Comparison of ENCODE assay signal across 8 mouse cellular contexts in genomic region chr6:89359771-89360708, GRCm38 (mm10). TPM values are rescaled to one million over a fixed set of nuclear protein-coding genes. Genes with fewer than 3 reads are reported as not detected.
DNase-seq lines count a peak whose midpoint lies in the region; ATAC-seq and TF ChIP-seq lines count a peak whose summit lies in the region.

No protein-coding gene starts in this region.

- TF ChIP-seq CTCF in E14TG2a.4 (conservative IDR thresholded peaks at IDR 0.05; ENCODE audit: low read length) = no peak
- TF ChIP-seq CTCF in embryonic fibroblast, embryonic 13.5 days (IDR thresholded peaks at IDR 0.05; ENCODE audit: borderline replicate concordance, insufficient read depth, low read length) = no peak
- TF ChIP-seq CTCF in small intestine, adult 2 months (IDR thresholded peaks at IDR 0.05; ENCODE audit: extremely low read depth, insufficient read length, insufficient replicate concordance, low read depth, low read length) = no peak

- H3K27ac ChIP-seq in embryonic fibroblast, embryonic 13.5 days (ENCODE audit: insufficient read depth, low read length) = no peak overlapping the region
- no peak overlapping the region for H3K27ac ChIP-seq in intestine, embryonic 16.5 days (ENCODE audit: low read length)
- H3K27ac ChIP-seq in small intestine, adult 2 months (ENCODE audit: insufficient read depth, low read depth, low read length) = no peak overlapping the region

- peak overlapping the region; percentile 94 for H3K9ac ChIP-seq in intestine, embryonic 16.5 days (ENCODE audit: low read depth, low read length)

- no peak for DNase-seq in layer of hippocampus, adult 11-12 months (ENCODE audit: low spot score)
- no peak for DNase-seq in Muller cell, postnatal 12 days (ENCODE audit: inconsistent ontology term)

- 55% methylated on average over 20 of the region's 20 CpGs for WGBS in intestine, embryonic 16.5 days
- WGBS in small intestine, adult 2 months = 58% methylated on average over 20 of the region's 20 CpGs

- H3K4me3 ChIP-seq in erythroblast, embryonic 14.5 days (replicated peaks) = peak overlapping the region; percentile 73
- H3K4me3 ChIP-seq in E14TG2a.4 (replicated peaks; ENCODE audit: low read length) = 0 out of 2 replicates have a peak overlapping the region, but pooled peaks have one; percentile 5
- H3K4me3 ChIP-seq in embryonic fibroblast, embryonic 13.5 days (ENCODE audit: insufficient read depth, low read length) = peak overlapping the region; percentile 59
- H3K4me3 ChIP-seq in intestine, embryonic 16.5 days (ENCODE audit: low read length) = peak overlapping the region; percentile 77
- peak overlapping the region; percentile 90; the same call in 1 of the 2 replicates for H3K4me3 ChIP-seq in small intestine, adult 2 months (ENCODE audit: low read depth, low read length)

- no peak for ATAC-seq in erythroblast, adult 5-6 weeks (replicated peaks; ENCODE audit: low FRiP score, poor library complexity, severe bottlenecking)
- no peak for ATAC-seq in intestine, embryonic 16.5 days

- no peak for TF ChIP-seq POLR2A in embryonic fibroblast, embryonic 13.5 days (IDR thresholded peaks at IDR 0.05; ENCODE audit: low read depth, low read length)
- TF ChIP-seq POLR2A in small intestine, adult 2 months (IDR thresholded peaks at IDR 0.05; ENCODE audit: low read depth, low read length) = no peak

- H3K36me3 ChIP-seq in erythroblast, embryonic 14.5 days (ENCODE audit: control insufficient read depth) = peaks cover 18% of the 10 kb centered on the region
- peaks cover 25% of the 10 kb centered on the region for H3K36me3 ChIP-seq in E14TG2a.4 (ENCODE audit: insufficient read depth, low read length)
- H3K36me3 ChIP-seq in intestine, embryonic 16.5 days (ENCODE audit: control insufficient read depth, insufficient read depth, low read length) = 0 out of 2 replicates have a peak, but pooled peaks cover 5% of the 10 kb centered on the region
- no peaks in the 10 kb centered on the region for H3K36me3 ChIP-seq in small intestine, adult 2 months (ENCODE audit: control insufficient read depth, insufficient read depth, low read length)

- peaks cover 26% of the 10 kb centered on the region for H3K27me3 ChIP-seq in erythroblast, embryonic 14.5 days (ENCODE audit: control insufficient read depth)
- peaks cover 33% of the 10 kb centered on the region for H3K27me3 ChIP-seq in E14TG2a.4 (ENCODE audit: insufficient read depth, low read length)
- H3K27me3 ChIP-seq in intestine, embryonic 16.5 days (replicated peaks; ENCODE audit: control insufficient read depth, insufficient read depth, low read length) = no peaks in the 10 kb centered on the region
- H3K27me3 ChIP-seq in small intestine, adult 2 months (ENCODE audit: control insufficient read depth, insufficient read depth, low read length) = 0 out of 2 replicates have a peak, but pooled peaks cover 5% of the 10 kb centered on the region

- H3K9me3 ChIP-seq in erythroblast, embryonic 14.5 days (ENCODE audit: control insufficient read depth, low read length) = no peaks in the 10 kb centered on the region
- H3K9me3 ChIP-seq in E14TG2a.4 (ENCODE audit: low read length) = no peaks in the 10 kb centered on the region
- no peaks in the 10 kb centered on the region for H3K9me3 ChIP-seq in intestine, embryonic 16.5 days (ENCODE audit: control insufficient read depth, low read length)

- peak overlapping the region; percentile 98 for H3K4me2 ChIP-seq in intestine, embryonic 16.5 days (ENCODE audit: low read depth, low read length)

- H3K4me1 ChIP-seq in erythroblast, embryonic 14.5 days (ENCODE audit: control insufficient read depth) = peaks cover 48% of the 10 kb centered on the region
- peaks cover 79% of the 10 kb centered on the region for H3K4me1 ChIP-seq in E14TG2a.4 (replicated peaks; ENCODE audit: low read depth, low read length)
- peaks cover 14% of the 10 kb centered on the region; the same call in 1 of the 2 replicates for H3K4me1 ChIP-seq in embryonic fibroblast, embryonic 13.5 days (ENCODE audit: control insufficient read depth, insufficient read depth, low read length)
- peaks cover 28% of the 10 kb centered on the region for H3K4me1 ChIP-seq in intestine, embryonic 16.5 days (ENCODE audit: control insufficient read depth, insufficient read depth, low read length)
- peaks cover 16% of the 10 kb centered on the region for H3K4me1 ChIP-seq in small intestine, adult 2 months (ENCODE audit: control insufficient read depth, insufficient read depth, insufficient read length, low read length)

RNA-seq across cellular contexts. Expression of gene Plxna1, which starts 2.4 kb away (rescaled TPM):
- polyA plus RNA-seq in erythroblast, embryonic 14.5 days (2012) = 0.04 and 0.07 TPM in 2 replicates
- 1.3 and 1.7 TPM in 2 replicates for total RNA-seq in erythroblast, adult 5-6 weeks (2015; ENCODE audit: low replicate concordance)
- 0.68 and 0.84 TPM in 2 replicates for total RNA-seq in erythroblast, adult 5-6 weeks (2017; ENCODE audit: low replicate concordance)
- 161 and 176 TPM in 2 replicates for polyA plus RNA-seq in embryonic fibroblast, embryonic 13.5 days (2011; ENCODE audit: insufficient read length, low read depth, missing spikeins)
- 5.4 and 6.5 TPM in 2 replicates for polyA plus RNA-seq in intestine, embryonic 16.5 days (2015; fragmentation: Nextera tagmentation; extraction: Ambion mirVana)
- polyA plus RNA-seq in small intestine, adult 2 months (2012; rRNA removed) = 12.7 and 24.3 TPM in 2 replicates

Comparison
In these comparisons a context has a peak if more than half of its experiments do, and no peak if none do; other contexts are left out.
1. H3K4me3 ChIP-seq: peak in every context shown above with its lines; median percentile 90 in small intestine, adult 2 months; 77 in intestine, embryonic 16.5 days; 73 in erythroblast, embryonic 14.5 days; 59 in embryonic fibroblast, embryonic 13.5 days; 5 in E14TG2a.4.